Mouse (Mus musculus) 3T3-L1 (cell line): Measurements from ENCODE around the gene Sowaha.

ENCODE experiments used
- DNase-seq: peaks from one replicate; pipeline ENCODE4 v3.0.0-alpha.2; 2015; ENCODE audit warnings: low read depth, low spot score

Gene Sowaha

GRCm38 (mm10) chr11:53475620-53476019 is 4.5 kb downstream of the Sowaha start:
- DNase-seq: no peak

DNA sequence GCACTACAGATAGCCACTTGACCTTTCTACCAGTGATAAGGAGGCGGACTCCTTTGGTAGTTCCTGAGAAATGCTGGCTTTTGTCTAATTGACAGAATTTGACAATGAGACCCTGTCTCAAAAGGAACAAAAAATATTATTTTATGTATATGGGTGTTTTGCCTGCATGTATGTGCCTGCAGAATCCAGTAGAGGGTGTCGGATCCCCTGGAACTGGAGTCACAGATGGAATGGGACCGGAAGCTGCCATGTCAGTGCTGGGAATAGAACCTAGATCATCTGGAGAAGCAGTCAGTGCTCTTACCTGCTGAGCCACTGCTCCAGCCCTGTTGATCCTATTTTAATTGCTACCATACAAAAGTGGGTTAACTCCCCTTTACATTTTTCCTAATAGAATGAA is 7.4 kb downstream of the Sowaha start:
- no peak for DNase-seq

- DNase-seq: peak; percentile 91
These were observed 9.9 kb downstream of the Sowaha start, which contains the start of gene Gm9837 for GRCm38 (mm10) chr11:53469968-53470695. Gene Gm9837 (minus strand): TSS chr11:53470479.

- DNase-seq: no peak
These were observed 10.6 kb downstream of the Sowaha start for GRCm38 (mm10) chr11:53469294-53469967.

- DNase-seq: no peak
These were observed 13.7 kb downstream of the Sowaha start for GRCm38 (mm10) chr11:53466231-53466971.

GRCm38 (mm10) chr11:53463551-53464424 is 16.3 kb downstream of the Sowaha start:
- no peak for DNase-seq

- no peak for DNase-seq
These were observed 18.3 kb downstream of the Sowaha start for GRCm38 (mm10) chr11:53461727-53462126.

- peak; percentile 89 for DNase-seq
These were observed 19.9 kb downstream of the Sowaha start for GRCm38 (mm10) chr11:53460192-53460591.

- no peak for DNase-seq
These were observed 21.1 kb downstream of the Sowaha start for GRCm38 (mm10) chr11:53458996-53459395.

- peak; percentile 37 for DNase-seq
These were observed 22.6 kb downstream of the Sowaha start for GRCm38 (mm10) chr11:53457372-53457954.

- peak; percentile 78 for DNase-seq
These were observed 23.4 kb downstream of the Sowaha start, which contains the start of the genes Gm10447 and Shroom1 for GRCm38 (mm10) chr11:53456474-53457371. Gene Gm10447 (minus strand): TSS chr11:53457110. Gene Shroom1 (plus strand): TSS chr11:53457205.

DNA sequence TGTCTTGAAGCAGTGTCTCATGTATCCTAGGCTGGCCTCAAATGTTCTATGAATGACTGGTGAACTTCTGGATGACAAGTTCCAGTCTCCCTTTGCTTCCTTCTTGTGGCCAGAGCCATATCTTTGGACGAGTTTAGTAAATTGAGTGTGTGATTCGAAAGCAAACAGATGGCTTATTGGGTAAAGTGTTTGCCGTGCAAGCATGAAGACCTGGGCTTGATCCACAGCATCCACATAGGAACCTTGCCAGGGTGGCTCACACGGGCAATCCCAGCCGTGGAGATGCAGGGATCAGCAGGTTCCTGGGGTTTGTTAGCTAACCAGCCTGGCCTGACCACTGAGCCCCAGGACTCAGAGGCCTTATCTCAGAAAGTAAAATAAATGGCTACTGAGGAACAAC is 27.0 kb downstream of the Sowaha start:
- DNase-seq: no peak

DNA sequence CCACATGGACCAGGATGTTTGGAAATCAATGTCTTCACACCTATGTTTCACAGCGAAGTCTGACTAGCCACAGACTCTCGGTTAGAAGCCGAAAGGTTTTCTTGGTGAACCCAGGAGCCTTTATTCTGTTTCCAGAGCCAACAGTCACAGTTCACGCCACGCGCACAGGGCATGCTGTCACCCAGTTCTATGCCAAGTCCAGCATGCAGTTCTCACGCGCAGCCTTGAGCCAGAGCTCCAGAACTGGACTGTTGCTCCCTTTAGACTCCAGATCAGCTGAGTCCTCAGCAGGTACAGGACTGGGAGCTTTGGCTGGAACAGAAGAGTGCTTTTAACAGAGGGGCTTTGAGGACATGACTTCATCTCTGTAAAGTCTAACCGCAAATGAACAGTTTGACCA is 27.7 kb downstream of the Sowaha start:
- DNase-seq: no peak

- no peak for DNase-seq
These were observed 28.7 kb downstream of the Sowaha start for GRCm38 (mm10) chr11:53451361-53451760.

DNA sequence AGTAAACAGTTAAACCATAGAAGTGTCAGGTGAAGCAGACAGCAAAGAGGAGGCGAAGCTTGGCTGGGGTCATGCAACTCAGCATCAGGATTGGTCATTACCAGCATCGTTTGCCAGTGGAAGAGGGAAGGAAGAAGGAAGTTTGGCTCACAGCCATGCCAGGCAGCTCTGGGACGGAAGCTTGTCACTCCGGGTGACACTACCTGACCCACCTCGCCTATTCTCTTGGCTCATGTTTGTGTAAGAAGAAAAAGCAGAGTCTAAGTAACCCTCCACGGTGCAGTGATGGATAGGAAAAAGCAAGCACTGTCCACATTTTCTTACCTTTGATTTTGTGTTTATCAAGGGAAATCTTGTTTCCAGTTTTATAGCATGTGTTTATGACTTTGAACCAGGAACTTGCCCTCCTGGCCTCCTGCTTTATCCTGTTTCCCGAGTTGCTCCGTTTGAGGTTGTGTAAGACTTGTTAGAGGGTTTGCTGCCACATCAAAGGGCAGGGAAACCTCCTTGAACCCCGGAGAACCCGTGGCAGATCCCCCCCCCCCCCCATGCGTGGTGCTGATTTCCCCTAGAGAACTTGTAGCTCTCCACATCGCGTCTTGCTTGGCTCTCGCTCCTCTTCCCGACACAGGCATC is 29.9 kb downstream of the Sowaha start:
- DNase-seq: no peak

DNA sequence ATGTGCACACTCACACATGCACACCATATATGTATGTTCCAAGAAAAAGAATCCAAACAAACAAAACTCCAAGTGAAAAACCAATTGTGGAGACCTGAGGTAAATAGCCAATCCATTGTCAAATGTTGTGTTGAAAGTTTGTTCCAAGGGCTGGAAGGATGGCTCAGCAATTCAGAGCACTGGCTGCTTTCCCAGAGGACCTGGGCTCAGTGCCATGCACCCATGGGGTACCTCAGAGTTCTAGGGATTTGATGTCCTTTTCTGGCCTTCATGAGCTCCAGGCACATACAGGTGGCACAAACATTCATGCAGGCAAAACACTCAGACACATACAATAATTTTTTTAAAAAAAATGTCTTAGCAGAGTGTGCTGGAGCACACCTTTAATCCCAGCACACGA is 31.5 kb downstream of the Sowaha start:
- no peak for DNase-seq

GRCm38 (mm10) chr11:53447996-53448395 is 32.1 kb downstream of the Sowaha start:
- no peak for DNase-seq

DNA sequence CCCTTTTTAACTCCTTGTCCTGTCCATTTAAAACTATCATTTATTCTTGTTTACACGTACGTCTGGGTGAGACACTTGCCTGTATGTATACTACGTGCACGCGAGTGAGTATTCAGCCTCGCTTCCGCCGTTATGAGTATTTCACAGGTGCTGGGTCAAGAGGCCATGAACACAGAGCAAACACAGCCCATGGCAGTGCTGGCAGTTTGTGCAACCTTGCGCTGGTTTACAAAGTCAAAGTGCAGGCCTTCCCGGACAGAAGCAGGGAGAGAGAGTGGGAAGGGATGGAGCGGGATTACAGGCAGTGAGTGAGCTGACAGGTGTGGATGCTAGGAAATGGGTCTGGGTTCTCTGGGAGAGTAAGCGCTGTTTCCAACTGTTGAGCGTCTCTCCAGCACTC is 33.9 kb downstream of the Sowaha start:
- no peak for DNase-seq

DNA sequence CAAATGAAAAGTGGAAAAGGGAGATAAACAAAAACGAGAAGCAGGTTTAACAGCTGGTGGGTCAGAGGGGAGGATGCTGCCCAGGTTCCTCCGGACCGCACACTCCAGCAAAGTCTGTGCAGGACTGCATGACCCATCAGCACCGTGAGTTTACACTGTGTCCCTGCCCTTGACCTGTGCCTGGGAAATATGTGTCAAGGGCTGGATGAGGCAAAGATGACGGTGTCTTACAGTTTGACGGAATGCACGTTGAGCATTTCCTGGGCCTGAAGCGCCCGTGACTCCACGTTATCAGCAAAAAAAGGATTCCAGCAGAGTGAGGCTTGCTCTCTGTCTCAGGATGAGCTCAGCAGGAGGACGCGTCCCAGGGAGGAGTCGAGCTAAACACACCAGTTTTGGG is 34.5 kb downstream of the Sowaha start:
- DNase-seq: no peak
